Mouse (Mus musculus) heart, embryonic 11.5 days (tissue): ENCODE results near the gene Ankra2. TPM values are rescaled to one million over a fixed set of nuclear protein-coding genes. Genes with fewer than 3 reads are reported as not detected.

Experiments
- ATAC-seq: fragments of 200-750 bp; cut with Nextera tagmentation; replicated peaks from 2 replicates; pipeline ENCODE4 v1.8.0; 2017; ENCODE audit warnings: moderate library complexity; ENCODE audit not compliant: insufficient number of reproducible peaks, low FRiP score, low TSS enrichment
- H3K27ac ChIP-seq: fragments of 300-500 bp; sonication (generic); 2 replicates; pipeline ENCODE4 v1.5.1; 2014; ENCODE audit warnings: mild to moderate bottlenecking, low read depth, low read length
- H3K27me3 ChIP-seq: fragments of 300-500 bp; sonication (generic); 2 replicates; pipeline ENCODE4 v1.6.1; 2014; ENCODE audit warnings: mild to moderate bottlenecking, low read length, mixed read lengths; ENCODE audit not compliant: control insufficient read depth, insufficient read depth
- H3K36me3 ChIP-seq: fragments of 300-500 bp; sonication (generic); 2 replicates; pipeline ENCODE4 v1.6.1; 2014; ENCODE audit warnings: mild to moderate bottlenecking, low read length, moderate library complexity, mixed read lengths; ENCODE audit not compliant: control insufficient read depth, insufficient read depth
- H3K4me1 ChIP-seq: fragments of 300-500 bp; sonication (generic); 2 replicates; pipeline ENCODE4 v1.6.1; 2014; ENCODE audit warnings: low read length; ENCODE audit not compliant: control insufficient read depth, insufficient read depth
- H3K4me2 ChIP-seq: fragments of 300-500 bp; sonication (generic); 2 replicates; pipeline ENCODE4 v1.6.1; 2014; ENCODE audit warnings: mild to moderate bottlenecking, moderate library complexity
- H3K4me3 ChIP-seq: fragments of 300-500 bp; sonication (generic); 2 replicates; pipeline ENCODE4 v1.5.1; 2014; ENCODE audit warnings: low read depth, low read length
- H3K9ac ChIP-seq: fragments of 300-500 bp; sonication (generic); 2 replicates; pipeline ENCODE4 v1.6.1; 2014; ENCODE audit warnings: mild to moderate bottlenecking, low read depth, low read length, moderate library complexity
- H3K9me3 ChIP-seq: fragments of 300-500 bp; sonication (generic); replicated peaks from 2 replicates; pipeline ENCODE4 v1.6.1; 2016; ENCODE audit warnings: low read length; ENCODE audit not compliant: control insufficient read depth
- WGBS: fragments of 180-500 bp; shearing (Covaris S2); extraction: QIAGEN DNeasy Blood & Tissue Kit; methylation state at CpG from one replicate; pipeline ENCODE4 v1.1.7; 2014; ENCODE audit not compliant: insufficient replicate concordance; 5-methylcytosine and 5-hydroxymethylcytosine counted together
- polyA plus RNA-seq: library from polyadenylated mRNA; unstranded; fragments of >200 nt; fragmentation: Nextera tagmentation; extraction: Ambion mirVana; gene quantifications from 2 replicates; pipeline ENCODE4 v1.2.1, GENCODE M21; 2014

Gene Ankra2
- polyA plus RNA-seq, 1 experiment from 2014 or later: 21.0 TPM

DNA sequence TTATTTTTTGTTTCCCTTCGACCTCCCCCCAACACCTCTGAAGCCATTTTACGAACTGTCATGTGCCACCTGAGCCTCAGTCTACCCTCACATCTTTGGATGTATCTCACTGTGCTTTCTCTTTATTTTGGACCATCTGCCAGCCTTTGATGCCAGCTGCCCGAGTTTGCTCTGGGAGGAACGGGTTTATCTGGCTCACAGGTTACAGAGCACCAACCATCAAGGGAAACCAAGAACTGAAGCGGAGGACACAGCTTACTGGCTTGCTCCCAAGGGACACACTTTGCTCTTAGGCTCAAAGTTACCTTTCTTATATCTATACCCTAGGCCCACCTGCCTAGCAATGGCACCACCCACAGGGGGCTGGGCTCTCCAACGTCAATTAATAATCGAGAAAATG lies 17.5 kb upstream of the Ankra2 start:
- Histone ChIP-seq H3K9me3 (no peaks in the 10 kb centered on the region), H3K27ac (no peak overlapping the region), H3K36me3 (peaks cover 4% of the 10 kb centered on the region; the same call in 1 of the 2 replicates), H3K4me2 (no peak overlapping the region), H3K4me3 (no peak overlapping the region), H3K4me1 (no peaks in the 10 kb centered on the region), H3K27me3 (no peaks in the 10 kb centered on the region), H3K9ac (no peak overlapping the region)
- 71% methylated on average over 7 of the region's 7 CpGs for WGBS
- no peak for ATAC-seq

GRCm38 (mm10) chr13:98249594-98249993 lies 13.3 kb upstream of the Ankra2 start:
- ATAC-seq: no peak

DNA sequence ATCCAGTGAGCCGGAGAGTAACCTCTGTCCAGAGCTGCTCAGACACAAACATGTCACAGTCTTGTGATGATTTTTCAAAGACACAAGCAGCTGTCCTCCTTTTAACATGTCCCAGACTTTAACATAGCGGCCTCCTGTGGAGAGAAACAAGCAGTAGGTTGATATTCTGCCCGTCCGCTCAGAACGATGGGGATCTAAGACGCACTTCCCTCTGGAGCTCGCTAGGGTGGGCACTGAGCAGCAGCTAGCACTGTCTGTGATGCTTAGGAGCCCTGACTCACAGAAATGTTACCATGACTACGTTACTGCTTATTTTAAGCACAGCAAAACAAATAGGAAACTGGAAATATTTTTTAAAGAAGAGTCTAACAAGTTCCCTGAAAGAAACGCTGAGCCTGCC lies 8.0 kb upstream of the Ankra2 start:
- Histone ChIP-seq H3K27me3 (no peaks in the 10 kb centered on the region), H3K36me3 (peaks cover 26% of the 10 kb centered on the region), H3K4me2 (no peak overlapping the region), H3K9ac (no peak overlapping the region), H3K4me3 (no peak overlapping the region), H3K9me3 (no peaks in the 10 kb centered on the region), H3K4me1 (no peaks in the 10 kb centered on the region), H3K27ac (no peak overlapping the region)
- no peak for ATAC-seq
- 76% methylated on average over 9 of the region's 9 CpGs for WGBS

More at GRCm38 (mm10) chr13:98249594-98249993, 13.3 kb upstream of the Ankra2 start:
- Histone ChIP-seq H3K27ac (no peak overlapping the region), H3K4me3 (no peak overlapping the region), H3K9me3 (no peaks in the 10 kb centered on the region), H3K4me2 (no peak overlapping the region), H3K4me1 (no peaks in the 10 kb centered on the region), H3K27me3 (no peaks in the 10 kb centered on the region), H3K9ac (no peak overlapping the region), H3K36me3 (peaks cover 12% of the 10 kb centered on the region)
- 85% methylated on average over 10 of the region's 10 CpGs for WGBS

- H3K4me1 ChIP-seq: peaks cover 11% of the 10 kb centered on the region
- H3K4me3 ChIP-seq: peak overlapping the region; percentile 91
- WGBS: 2% methylated on average over 16 of the region's 16 CpGs
- ATAC-seq: no peak
- H3K36me3 ChIP-seq: peaks cover under 1% of the 10 kb centered on the region; the same call in 1 of the 2 replicates
- peak overlapping the region; percentile 90 for H3K4me2 ChIP-seq
- peak overlapping the region; percentile 90 for H3K9ac ChIP-seq
- peak overlapping the region; percentile 91 for H3K27ac ChIP-seq
- H3K9me3 ChIP-seq: no peaks in the 10 kb centered on the region
- no peaks in the 10 kb centered on the region for H3K27me3 ChIP-seq
Observed at GRCm38 (mm10) chr13:98263458-98263987, 649 bp downstream of the Ankra2 start.

DNA sequence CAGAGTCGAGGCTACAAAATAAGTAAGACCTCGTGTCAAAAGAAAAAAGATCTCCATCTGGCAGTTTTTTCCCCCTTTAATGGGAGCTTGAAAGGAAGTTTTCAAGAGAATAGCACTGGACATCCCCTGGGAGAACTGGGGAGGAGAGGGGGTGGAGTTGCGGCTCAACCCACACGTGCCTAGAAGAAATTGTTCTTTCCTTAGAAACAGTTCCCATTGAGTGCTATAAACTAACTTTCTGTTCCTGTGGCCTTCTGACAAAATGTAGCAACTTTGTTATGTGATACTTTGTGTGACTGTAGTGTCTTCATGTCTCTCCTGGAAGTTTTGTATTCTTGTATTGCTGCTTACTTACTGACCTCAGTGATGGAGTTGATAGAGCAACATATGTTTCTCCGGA lies 1.2 kb downstream of the Ankra2 start:
- H3K4me3 ChIP-seq: peak overlapping the region; percentile 91
- H3K4me1 ChIP-seq: peaks cover 11% of the 10 kb centered on the region
- WGBS: 24% methylated on average over 5 of the region's 5 CpGs
- H3K4me2 ChIP-seq: peak overlapping the region; percentile 90
- H3K27me3 ChIP-seq: no peaks in the 10 kb centered on the region
- no peaks in the 10 kb centered on the region for H3K9me3 ChIP-seq
- H3K27ac ChIP-seq: no peak overlapping the region
- H3K9ac ChIP-seq: peak overlapping the region; percentile 62
- H3K36me3 ChIP-seq: peaks cover 3% of the 10 kb centered on the region; the same call in 1 of the 2 replicates
- no peak for ATAC-seq

- H3K4me1 ChIP-seq: no peaks in the 10 kb centered on the region
- no peak for ATAC-seq
- H3K4me2 ChIP-seq: no peak overlapping the region
- H3K9ac ChIP-seq: no peak overlapping the region
- no peak overlapping the region for H3K27ac ChIP-seq
- WGBS: 93% methylated on average over 9 of the region's 9 CpGs
- no peaks in the 10 kb centered on the region for H3K27me3 ChIP-seq
- H3K4me3 ChIP-seq: no peak overlapping the region
- peaks cover 11% of the 10 kb centered on the region for H3K36me3 ChIP-seq
- no peaks in the 10 kb centered on the region for H3K9me3 ChIP-seq
Observed at GRCm38 (mm10) chr13:98274023-98274422, 11.1 kb downstream of the Ankra2 start.

DNA sequence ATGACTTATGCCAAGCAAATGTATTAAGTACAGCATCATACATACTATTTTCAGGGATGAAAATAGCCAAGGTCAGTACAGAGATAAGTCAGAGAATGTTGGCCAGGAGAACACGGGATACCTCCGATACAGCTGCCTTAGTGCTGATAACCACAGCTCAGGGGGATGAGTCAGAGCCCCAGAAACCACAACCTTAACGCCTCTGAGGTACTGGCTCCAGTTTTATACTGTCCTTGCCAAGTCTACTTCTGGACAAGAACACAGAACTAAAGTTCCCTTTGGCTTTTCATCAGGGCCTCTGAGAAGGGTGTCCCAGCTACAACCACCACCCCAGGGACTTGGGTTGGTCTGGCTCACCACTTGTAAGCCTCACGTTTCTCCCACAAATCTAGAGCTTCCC lies 12.8 kb downstream of the Ankra2 start:
- no peak for ATAC-seq
- H3K27ac ChIP-seq: no peak overlapping the region
- H3K4me3 ChIP-seq: no peak overlapping the region
- no peak overlapping the region for H3K9ac ChIP-seq
- H3K27me3 ChIP-seq: no peaks in the 10 kb centered on the region
- H3K4me1 ChIP-seq: no peaks in the 10 kb centered on the region
- H3K36me3 ChIP-seq: peaks cover 8% of the 10 kb centered on the region
- no peak overlapping the region for H3K4me2 ChIP-seq
- H3K9me3 ChIP-seq: no peaks in the 10 kb centered on the region
- 53% methylated on average over 4 of the region's 4 CpGs for WGBS

GRCm38 (mm10) chr13:98276253-98276652 lies 13.4 kb downstream of the Ankra2 start:
- peaks cover 8% of the 10 kb centered on the region; the same call in 1 of the 2 replicates for H3K36me3 ChIP-seq
- no peaks in the 10 kb centered on the region for H3K9me3 ChIP-seq
- H3K4me2 ChIP-seq: no peak overlapping the region
- no peak for ATAC-seq
- H3K9ac ChIP-seq: no peak overlapping the region
- no peaks in the 10 kb centered on the region for H3K4me1 ChIP-seq
- no peak overlapping the region for H3K27ac ChIP-seq
- no peaks in the 10 kb centered on the region for H3K27me3 ChIP-seq
- WGBS: 83% methylated on average over 7 of the region's 7 CpGs
- H3K4me3 ChIP-seq: no peak overlapping the region

- H3K4me3 ChIP-seq: no peak overlapping the region
- H3K27me3 ChIP-seq: no peaks in the 10 kb centered on the region
- H3K27ac ChIP-seq: no peak overlapping the region
- no peak overlapping the region for H3K9ac ChIP-seq
- ATAC-seq: no peak
- H3K4me2 ChIP-seq: no peak overlapping the region
- H3K36me3 ChIP-seq: peaks cover 3% of the 10 kb centered on the region; the same call in 1 of the 2 replicates
- 74% methylated on average over 2 of the region's 2 CpGs for WGBS
- H3K9me3 ChIP-seq: no peaks in the 10 kb centered on the region
- no peaks in the 10 kb centered on the region for H3K4me1 ChIP-seq
Observed at GRCm38 (mm10) chr13:98277501-98277900, 14.6 kb downstream of the Ankra2 start.
